Mouse (Mus musculus) testis, adult 2 months (tissue): Measurements from ENCODE around the gene AU018091. TPM values are rescaled to one million over a fixed set of nuclear protein-coding genes. Genes with fewer than 3 reads are reported as not detected.
"Not testable (repeated sequence)": the region's sequence is repeated elsewhere in the genome, so short reads cannot be mapped to it uniquely, and the experiment has no call there.

ENCODE experiments used
- H3K27ac ChIP-seq: fragments of 200-500 bp; 2 replicates; pipeline ENCODE4 v1.5.1; 2012; ENCODE audit warnings: low read depth, low read length; ENCODE audit not compliant: control insufficient read depth, insufficient read depth
- H3K27me3 ChIP-seq: fragments of 200-500 bp; 2 replicates; pipeline ENCODE4 v1.6.1; 2012; ENCODE audit warnings: mild to moderate bottlenecking, low read length, moderate library complexity; ENCODE audit not compliant: control insufficient read depth, insufficient read depth
- H3K36me3 ChIP-seq: fragments of 200-500 bp; 2 replicates; pipeline ENCODE4 v1.6.1; 2012; ENCODE audit warnings: mild to moderate bottlenecking, low read length; ENCODE audit not compliant: control insufficient read depth, insufficient read depth
- H3K4me1 ChIP-seq: fragments of 200-500 bp; 2 replicates; pipeline ENCODE4 v1.6.1; 2012; ENCODE audit warnings: low read length; ENCODE audit not compliant: control insufficient read depth, insufficient read depth
- H3K4me3 ChIP-seq: fragments of 200-500 bp; 2 replicates; pipeline ENCODE4 v1.5.1; 2012; ENCODE audit warnings: low read depth, mild to moderate bottlenecking, low read length, moderate library complexity, mixed read lengths; ENCODE audit not compliant: control insufficient read depth
- CTCF ChIP-seq: fragments of 200-500 bp; IDR thresholded peaks from 2 replicates; pipeline ENCODE4 v1.5.1; 2012; ENCODE audit warnings: low read depth, mild to moderate bottlenecking, inconsistent platforms, low read length, moderate library complexity; ENCODE audit not compliant: control insufficient read depth, insufficient read depth, insufficient replicate concordance
- POLR2A ChIP-seq: fragments of 200-500 bp; IDR thresholded peaks from 2 replicates; pipeline ENCODE4 v1.6.1; 2012; ENCODE audit warnings: low read depth, mild to moderate bottlenecking, inconsistent platforms, low read length, moderate library complexity; ENCODE audit not compliant: control insufficient read depth
- polyA plus RNA-seq: library from polyadenylated mRNA; depleted of rRNA; stranded (reverse); fragments of >200 nt; gene quantifications from 2 replicates; pipeline ENCODE4 v1.2.3, GENCODE M21; 2012

AU018091 gene
- polyA plus RNA-seq, 1 experiment, result 3.2 TPM

DNA sequence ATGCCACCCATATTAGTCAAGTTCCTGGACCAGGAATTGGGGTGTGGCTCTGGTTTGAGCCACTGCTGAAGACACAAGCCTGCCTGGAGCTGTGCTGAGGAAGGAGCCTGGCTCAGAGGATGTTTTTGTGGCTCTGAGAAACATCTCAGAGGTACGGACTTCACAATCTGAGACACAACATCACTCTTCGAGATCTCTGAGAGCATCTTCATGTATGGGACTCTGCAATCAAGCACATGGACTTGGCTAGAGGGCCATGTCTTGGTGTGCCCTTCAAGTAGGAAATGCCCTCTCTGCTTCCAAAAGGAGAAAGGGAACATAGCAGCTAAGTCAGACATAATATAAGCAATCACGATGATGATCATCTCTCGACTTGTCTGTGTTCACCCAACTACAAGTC is 25.5 kb upstream of the AU018091 start:
- Histone ChIP-seq H3K27ac (no peak overlapping the region), H3K4me3 (no peak overlapping the region), H3K4me1 (peaks cover 2% of the 10 kb centered on the region; the same call in 1 of the 2 replicates), H3K36me3 (no peaks in the 10 kb centered on the region), H3K27me3 (no peaks in the 10 kb centered on the region)
- TF ChIP-seq CTCF (no peak), POLR2A (no peak)

DNA sequence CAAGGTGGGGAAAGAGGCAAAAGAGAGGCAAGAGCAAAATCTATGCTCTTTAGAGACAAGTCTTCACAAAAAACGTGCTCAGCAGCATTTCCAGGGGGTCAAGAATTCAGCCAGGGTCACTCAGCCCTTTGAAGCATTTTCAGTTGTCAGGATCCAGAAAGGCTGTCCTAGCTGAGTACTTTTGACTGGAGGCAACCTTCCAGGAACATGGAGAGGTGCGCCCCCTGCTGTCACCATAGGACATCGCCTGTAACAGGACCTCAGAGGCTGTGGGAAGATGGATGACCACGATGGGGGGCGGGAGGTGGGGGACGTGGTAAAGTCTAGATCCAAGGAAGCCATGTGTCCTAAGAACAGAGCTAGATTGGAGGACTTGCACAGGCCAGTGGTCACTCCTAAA is 24.9 kb upstream of the AU018091 start:
- TF ChIP-seq POLR2A (no peak), CTCF (peak; percentile 69; the same call in 1 of the 2 replicates)
- H3K27ac ChIP-seq, result no peak overlapping the region
- no peaks in the 10 kb centered on the region for H3K27me3 ChIP-seq
- no peak overlapping the region for H3K4me3 ChIP-seq
- H3K4me1 ChIP-seq, result peaks cover under 1% of the 10 kb centered on the region; the same call in 1 of the 2 replicates
- no peaks in the 10 kb centered on the region for H3K36me3 ChIP-seq

DNA sequence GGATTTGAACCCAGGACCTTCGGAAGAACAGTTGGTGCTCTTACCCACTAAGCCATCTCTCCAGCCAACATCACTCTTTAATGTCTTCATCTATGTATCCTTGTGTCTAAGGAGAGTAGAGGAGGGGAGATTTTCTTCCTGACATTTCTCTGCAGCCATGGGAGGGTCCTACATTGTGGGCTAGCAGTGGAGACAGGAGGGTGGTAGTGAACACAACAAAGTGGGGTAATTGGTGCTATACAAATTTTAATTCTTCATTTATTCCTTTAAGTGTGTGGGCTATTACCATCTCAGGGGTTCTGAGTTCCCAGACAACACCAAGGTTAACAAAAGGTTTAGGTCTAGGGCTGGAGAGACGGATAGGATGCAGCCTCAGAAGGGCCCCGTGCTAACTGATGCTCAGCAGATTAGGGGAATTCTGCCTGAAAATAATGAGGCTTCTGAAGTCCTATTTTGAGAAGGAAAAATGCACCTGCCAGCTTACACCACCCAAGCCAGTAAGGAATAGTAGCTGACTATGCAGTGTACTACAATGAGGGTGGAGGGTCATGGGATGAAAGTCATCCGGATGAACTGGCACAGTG is 24.1 kb upstream of the AU018091 start:
- Histone ChIP-seq H3K4me3 (no peak overlapping the region), H3K27me3 (no peaks in the 10 kb centered on the region), H3K4me1 (no peaks in the 10 kb centered on the region), H3K36me3 (no peaks in the 10 kb centered on the region), H3K27ac (no peak overlapping the region)
- TF ChIP-seq POLR2A, result no peak
- TF ChIP-seq CTCF, result no peak

DNA sequence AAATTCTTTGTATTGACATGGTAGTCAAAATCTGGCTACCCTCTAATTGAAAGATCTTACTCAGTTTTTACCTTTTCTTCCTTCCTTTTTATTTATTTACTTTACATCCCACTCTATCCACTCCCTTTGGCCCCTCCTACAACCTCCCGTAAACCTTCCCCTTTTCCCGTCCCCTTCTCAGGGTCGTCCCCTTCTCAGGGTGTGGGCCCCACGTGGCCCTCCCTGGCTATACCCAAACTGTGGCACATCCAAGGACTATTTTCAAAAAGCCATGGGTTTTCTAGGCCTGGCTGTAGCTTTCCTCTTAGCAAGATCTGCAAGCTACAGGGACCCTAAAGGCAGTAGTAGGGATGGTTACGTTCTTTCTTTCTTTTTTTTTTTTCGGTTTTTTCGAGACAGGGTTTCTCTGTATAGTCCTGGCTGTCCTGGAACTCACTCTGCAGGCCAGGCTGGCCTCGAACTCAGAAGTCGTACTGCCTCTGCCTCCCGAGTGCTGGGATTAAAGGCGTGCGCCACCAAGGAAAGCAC is 23.0 kb upstream of the AU018091 start:
- H3K27me3 ChIP-seq, result no peaks in the 10 kb centered on the region
- H3K4me3 ChIP-seq, result no peak overlapping the region
- H3K27ac ChIP-seq, result no peak overlapping the region
- H3K36me3 ChIP-seq, result no peaks in the 10 kb centered on the region
- H3K4me1 ChIP-seq, result no peaks in the 10 kb centered on the region
- TF ChIP-seq CTCF (no peak), POLR2A (no peak)

DNA sequence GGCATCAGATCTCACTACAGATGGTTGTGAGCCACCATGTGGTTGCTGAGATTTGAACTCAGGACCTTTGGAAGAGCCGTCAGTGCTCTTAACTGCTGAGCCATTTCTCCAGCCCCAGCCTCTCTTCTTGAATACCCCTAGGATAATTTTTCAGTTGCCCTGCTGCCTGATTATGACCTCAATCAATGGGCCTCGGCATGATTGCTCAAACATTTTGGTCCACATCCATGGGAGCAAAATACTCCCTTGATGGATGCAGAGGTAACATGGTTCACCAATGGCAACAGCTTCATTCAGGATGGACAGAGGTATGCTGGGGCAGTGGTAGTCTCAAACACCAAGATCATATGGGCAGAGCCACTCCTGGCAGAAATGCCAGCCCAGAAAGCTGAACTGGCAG is 17.7 kb upstream of the AU018091 start:
- not testable (repeated sequence) for H3K4me3 ChIP-seq, H3K27ac ChIP-seq, H3K36me3 ChIP-seq, H3K27me3 ChIP-seq, H3K4me1 ChIP-seq

DNA sequence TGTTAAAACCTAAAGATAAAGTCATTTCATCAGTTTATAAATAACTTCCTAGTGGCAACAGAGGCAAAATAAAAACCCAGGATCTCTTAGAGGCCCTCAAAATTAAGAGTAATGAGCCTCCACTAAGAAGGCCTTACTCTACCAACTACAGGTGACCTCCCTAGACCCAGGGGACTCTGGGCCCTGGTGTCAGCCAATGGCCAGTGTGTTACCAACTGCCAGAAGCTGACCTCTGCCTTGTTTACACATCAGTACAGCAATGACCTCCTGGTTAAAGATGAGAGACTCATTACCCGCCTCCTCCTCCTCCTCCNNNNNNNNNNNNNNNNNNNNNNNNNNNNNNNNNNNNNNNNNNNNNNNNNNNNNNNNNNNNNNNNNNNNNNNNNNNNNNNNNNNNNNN is 17.1 kb upstream of the AU018091 start:
- H3K27ac ChIP-seq, result no peak overlapping the region
- H3K36me3 ChIP-seq, result no peaks in the 10 kb centered on the region
- no peak overlapping the region for H3K4me3 ChIP-seq
- no peaks in the 10 kb centered on the region for H3K27me3 ChIP-seq
- TF ChIP-seq POLR2A, result no peak
- TF ChIP-seq CTCF, result no peak
- H3K4me1 ChIP-seq, result no peaks in the 10 kb centered on the region; the same call in 1 of the 2 replicates

DNA sequence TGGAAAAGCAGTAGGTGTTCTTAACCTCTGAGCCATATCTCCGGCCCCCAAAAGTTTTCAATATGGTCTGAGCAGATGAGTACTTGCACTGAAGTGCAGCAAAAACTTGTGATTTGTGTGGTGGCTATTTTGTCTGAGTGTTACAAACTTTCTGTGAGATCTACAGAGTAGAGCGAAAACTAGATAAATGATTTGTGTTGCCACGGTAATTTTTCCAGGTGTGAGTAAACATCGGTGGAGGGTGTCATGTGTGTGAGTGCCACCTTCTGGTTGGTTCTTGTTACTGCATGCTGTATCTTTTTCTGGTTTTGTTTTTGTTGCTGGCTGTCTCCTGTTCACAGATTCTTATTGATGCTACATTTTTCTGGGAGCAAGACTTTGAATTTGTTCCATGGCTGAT is 15.4 kb upstream of the AU018091 start:
- H3K4me1 ChIP-seq, result no peaks in the 10 kb centered on the region; the same call in 1 of the 2 replicates
- no peak for TF ChIP-seq POLR2A
- no peak for TF ChIP-seq CTCF
- H3K27me3 ChIP-seq, result no peaks in the 10 kb centered on the region
- no peak overlapping the region for H3K27ac ChIP-seq
- H3K4me3 ChIP-seq, result no peak overlapping the region
- no peaks in the 10 kb centered on the region for H3K36me3 ChIP-seq

DNA sequence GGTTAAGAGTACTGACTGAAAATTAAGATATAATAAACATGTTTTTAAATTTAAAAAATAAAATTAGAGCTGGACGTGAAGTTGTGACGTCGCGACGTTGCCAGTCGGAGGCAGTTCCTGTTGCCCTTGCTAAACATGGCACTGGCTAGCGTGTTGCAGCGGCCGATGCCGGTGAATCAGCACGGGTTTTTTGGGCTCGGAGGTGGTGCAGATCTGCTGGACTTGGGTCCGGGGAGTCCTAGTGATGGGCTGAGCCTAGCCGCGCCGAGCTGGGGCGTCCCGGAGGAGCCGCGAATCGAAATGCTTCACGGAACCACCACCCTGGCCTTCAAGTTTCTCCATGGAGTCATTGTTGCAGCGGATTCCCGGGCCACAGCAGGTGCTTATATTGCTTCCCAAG is 12.0 kb upstream of the AU018091 start:
- H3K36me3 ChIP-seq, H3K4me1 ChIP-seq, H3K27me3 ChIP-seq, H3K27ac ChIP-seq, H3K4me3 ChIP-seq: not testable (repeated sequence)
